Mouse (Mus musculus) yolk sac, embryonic 10.5 days (tissue): ENCODE data around the gene Nt5c3.

Source experiments
- DNase-seq: peaks from one replicate; pipeline ENCODE4 v3.0.0-alpha.2; 2017; ENCODE audit warnings: low spot score

Gene Nt5c3

DNA sequence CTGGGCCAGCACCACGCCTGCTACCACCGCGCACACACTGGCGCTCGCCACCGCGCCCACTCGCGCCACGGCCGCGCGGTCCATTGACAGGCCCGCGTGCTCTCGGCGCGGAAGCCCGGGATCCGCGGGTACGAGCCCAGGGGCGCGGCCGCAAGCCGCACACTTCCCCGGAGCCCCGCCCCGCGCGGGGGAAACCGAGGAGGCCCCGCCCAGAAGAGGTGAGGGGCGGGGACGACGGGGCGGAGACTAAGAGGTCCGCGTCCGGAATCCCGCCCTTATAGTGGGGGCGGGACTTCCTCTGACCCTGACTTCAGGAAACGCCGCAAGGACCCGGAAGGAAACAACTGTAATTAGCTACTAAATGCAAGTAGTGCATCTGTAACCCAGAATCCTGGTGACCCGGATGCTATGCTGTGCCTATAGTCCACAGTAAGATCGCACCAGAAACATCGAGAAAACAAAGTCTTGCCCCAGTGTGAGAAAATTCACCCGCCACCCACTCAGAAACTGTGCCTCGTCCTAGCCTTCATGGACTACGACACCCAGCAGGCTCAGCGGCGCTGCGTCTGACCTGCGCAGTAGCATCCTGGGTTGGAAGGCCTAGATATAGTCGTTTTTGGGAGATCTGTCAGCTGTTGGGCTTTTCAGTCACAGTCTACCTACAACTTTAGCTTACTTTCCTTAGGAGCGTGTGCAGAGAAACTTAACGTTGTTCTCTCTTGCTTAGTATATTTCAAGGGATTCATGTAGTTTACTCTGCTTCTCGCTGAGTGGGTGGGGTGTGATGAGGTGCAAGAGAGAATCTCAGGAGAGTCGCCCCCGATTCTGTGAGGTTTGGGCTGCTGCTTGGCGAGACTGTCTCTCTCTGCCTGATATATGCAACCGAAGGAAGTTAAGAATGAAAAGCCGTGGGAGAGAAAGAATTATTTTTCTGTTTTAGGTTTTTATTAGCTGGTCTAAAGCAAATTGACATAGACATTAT lies at the start of gene Nt5c3, which contains the start of gene Vmn1r4:
Gene Nt5c3, minus strand, starts transcription at position 207 of the 982 bp plus-strand sequence.
Gene Vmn1r4, plus strand, starts transcription at position 290 of the 982 bp plus-strand sequence.
- DNase-seq, result peak; percentile 95

DNA sequence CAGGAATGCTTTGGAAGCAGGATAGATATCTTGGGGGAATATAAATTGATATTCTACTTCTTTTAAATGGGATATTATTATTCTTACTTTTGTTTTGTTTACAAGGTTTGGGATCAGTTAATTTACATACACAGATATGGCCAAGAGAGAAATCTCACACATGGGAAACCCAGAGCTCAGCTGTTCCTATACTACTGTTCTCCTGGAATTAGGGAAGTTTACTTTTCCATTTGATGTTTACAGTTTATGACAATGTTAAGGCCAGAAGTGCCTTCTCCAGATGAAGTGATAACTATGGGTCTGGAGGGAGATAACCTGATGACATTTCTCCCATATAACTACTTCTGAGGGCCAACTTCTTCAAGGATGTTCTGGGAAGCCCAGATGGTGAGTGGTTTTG lies 46.2 kb upstream of the Nt5c3 start, which contains the start of gene Vmn1r5:
Gene Vmn1r5, plus strand, starts transcription at position 301 of the 400 bp plus-strand sequence.
- no peak for DNase-seq

DNA sequence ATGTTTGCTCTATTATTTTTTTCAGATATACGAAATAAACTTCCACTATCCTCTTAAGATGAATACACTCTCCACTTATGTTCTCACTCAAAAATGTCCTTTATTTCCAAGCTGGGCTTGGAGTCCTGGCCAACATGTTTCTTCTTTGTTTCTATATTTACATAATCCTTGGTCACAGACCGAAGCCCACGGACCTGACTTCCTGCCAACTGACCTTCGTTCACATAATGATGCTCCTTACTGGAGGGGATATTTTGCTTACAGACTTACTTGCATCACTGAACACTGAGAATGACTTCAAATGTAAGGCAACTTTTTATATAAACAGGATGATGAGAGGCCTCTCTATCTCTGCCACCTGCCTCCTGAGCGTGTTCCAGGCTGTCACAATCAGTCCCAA lies 32.7 kb upstream of the Nt5c3 start:
- DNase-seq, result no peak

DNA sequence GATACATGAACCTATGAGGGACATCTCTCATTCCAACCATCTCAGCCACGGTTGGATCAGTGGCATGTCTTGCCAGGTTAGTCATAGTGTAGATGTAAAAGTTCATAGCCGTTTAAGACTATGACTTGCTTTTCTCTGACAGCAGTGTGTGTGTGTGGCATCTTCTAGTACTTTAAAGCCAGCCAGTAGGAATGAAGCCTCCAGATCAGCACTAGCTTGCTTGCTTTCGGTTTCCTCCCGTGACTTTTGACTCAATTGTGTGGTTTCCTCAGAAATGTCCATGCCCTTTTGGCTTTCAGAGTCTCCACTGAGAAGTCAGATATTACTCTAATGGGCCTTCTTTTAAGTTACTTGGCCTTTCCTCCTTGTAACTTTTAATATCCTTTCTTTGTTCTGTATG lies 10.6 kb upstream of the Nt5c3 start:
- no peak for DNase-seq

DNA sequence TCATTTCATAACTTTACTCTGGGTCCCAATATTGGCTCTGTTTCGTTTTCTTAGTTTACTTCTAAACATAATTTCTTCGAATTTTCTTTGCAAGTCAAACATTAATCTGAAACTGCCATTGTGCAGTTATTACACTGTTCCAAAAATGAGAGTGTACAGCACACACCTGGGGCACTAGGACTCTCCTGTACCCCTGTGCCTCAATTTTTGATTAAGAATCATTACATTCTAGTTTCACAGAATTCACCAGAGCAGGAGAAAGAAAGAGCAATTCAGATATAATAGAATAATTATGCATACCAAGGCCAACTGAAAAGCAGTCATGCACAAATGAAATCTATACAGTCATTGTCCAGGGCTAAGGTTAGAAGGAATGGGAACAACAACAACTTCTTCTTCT lies 8.7 kb upstream of the Nt5c3 start:
- DNase-seq, result no peak

DNA sequence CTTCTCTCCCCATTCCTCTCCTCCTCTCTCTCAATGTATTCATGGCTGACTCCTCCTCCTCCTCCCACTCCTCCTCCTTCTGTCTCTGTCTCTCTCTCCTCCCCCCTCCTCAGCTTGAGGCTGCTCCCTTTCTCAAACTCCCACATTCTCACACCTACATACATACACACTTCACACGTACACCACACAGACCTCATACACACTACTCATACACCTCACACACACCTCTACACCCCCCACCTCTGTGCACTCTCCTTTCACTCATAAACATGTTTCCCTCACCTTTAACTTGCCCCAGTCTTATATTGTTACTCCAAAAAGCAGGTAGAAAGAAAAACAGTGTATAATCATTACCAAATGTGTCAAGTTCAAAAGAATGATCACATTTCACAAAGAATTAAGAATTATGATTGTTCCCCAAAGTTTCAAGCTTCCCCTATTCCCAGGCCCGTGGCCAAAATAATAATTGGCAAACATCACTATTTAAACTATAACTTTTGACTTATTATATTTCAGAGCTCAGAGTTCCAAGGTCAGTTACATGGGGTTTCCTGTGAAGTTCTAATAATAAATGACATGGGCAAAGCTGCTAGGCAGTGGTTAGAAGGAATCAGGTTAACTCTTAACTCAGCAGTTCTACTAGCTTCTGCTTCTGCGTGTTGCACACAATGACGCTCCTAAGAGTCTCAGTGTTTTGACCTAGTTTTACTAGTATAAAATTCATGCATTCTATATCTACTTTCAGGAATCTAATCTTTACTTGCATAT lies 8.1 kb upstream of the Nt5c3 start:
- DNase-seq, result no peak

DNA sequence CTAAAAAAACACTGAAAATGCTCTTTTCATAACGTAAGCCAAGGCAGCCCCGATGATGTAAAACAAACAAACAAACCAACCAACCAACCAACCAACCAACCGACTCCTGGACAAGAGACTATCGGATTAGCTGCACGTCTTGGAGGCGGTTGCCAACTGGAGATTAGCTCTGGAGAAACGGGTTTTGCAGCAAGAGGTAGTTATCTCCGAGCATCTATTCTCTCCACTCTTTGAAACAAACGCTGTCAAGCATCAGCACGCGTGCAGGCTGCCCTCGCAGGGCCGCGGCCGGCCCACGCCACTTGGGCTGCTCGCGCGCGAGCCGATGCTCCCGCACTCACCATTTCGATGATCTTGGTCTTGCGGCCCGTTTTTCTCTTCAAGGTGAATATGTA lies 404 bp downstream of the Nt5c3 start:
- DNase-seq, result no peak

DNA sequence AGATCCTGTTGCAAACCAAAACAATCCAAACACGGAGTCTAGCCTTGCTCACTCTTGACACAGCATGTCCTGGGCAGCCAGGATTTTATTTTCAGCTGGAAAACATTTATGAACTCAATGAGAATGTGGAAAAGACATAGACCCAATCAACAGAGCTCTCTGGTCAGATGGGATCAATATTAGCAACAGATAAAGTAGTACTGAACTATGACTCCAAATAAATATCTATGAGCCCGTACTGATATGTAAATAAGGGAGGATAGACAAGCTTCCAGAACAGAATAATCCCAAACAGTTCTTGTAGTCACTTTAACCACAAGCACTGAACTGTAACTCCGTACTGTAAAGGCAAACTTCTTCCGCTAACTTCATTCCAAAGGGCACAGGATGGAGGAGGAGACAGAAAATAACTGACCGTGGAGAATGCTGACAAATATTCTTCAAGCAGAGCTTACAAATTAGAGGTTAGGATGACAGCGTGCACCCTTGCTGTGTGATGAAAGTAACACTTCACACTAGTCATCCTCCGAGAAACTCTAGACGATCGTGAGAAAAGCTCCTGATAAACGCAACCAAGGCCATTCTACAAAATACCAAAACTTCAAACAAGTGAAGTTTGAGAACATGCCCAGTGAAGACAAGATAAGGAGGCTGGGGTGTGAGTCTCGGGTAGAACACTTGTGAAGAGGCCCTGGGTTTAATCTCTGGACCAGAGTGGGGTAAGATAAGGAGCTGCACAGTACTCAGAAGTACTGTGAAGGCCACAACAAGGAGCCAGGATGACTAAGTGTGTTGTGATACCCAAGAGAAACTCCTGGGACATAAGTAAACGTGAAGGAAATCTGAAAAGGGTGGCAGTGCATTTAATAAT lies 3.3 kb downstream of the Nt5c3 start:
- peak; percentile 29 for DNase-seq

DNA sequence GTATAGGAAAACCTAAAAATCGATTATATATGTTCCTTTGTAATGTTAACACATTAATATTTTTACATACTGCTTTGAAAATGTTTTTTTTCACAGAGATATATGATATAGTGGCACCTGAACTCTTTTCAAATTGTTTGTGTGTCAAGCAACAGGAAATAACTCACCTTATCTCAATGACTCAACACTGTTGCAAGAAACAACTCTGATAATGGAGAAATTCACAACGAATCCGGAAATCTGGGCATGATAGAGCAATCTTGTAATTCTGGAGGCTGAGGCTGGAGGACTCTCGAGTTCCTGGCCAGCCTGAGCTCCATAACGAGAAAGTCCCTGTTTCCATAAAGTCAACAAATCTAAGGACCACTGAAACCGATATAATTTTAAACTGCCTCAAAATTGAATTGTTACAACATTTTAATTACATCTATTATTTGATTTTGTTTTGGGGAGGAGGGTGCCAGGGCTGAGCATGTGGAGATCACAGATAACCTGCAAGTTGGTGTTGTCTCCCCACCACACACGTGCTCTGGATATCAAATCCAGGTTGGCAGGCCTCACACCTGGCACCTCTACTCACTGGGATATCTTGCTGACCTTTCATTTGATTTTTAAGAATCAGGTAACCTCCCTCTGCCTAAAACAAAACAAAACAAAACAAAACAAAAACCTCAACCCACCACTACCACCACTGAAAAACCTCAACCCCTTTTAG lies 4.2 kb downstream of the Nt5c3 start:
- DNase-seq, result peak; percentile 0

DNA sequence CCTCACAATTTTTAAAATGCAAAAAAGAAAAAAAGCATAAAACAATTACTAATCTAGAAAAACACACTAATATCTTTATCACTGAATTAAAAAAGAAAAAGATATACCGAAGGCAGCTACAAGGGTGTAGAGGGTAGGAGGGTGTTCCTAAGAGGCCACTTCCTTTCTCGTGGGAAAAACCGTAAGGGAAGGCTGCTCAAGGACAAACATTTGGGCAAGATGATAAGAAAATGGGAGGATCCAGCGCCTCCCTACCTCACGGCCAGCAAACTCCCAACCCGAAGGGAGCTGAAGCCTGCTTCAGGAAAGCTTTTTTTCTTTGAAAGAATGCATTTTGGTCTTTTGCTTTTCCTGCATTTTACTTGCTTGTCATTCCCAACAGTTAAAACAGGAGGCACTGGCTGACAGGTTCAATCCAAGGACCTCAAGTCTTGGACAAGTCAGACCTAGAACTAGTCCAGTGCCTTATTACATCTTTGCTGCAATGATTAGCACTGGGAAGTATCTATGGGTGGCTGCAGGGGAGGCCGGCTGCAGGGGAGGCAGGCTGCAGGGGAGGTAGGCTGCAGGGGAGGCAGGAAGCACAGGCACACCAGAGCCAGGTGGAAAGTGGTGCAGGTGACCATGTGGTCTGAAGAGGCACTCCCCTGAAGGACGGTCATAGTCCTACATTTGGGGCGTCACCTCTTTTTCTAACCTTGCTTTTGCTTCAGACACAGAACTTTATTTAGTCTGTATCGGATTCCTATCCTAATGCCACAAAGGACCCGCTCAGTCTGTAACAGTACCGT lies 6.0 kb downstream of the Nt5c3 start:
- peak; percentile 17 for DNase-seq

DNA sequence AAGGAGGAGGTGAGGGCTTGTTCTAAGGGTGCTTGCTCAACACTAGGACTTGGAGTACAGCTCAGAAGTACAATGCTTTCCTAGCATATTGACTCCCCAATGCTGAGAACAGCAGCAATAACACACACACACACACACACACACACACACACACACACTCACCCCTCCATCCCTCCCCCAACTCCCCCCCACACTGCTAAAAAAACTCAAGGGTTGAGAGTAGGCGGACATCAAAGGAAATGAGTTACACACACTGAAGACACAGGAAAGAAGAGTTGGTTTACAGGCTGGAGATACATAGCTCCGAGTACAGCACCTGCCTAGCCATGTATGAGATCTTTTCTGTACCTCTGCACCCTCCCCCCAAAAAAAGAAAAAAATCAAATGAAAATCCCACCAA lies 7.5 kb downstream of the Nt5c3 start:
- DNase-seq, result no peak

DNA sequence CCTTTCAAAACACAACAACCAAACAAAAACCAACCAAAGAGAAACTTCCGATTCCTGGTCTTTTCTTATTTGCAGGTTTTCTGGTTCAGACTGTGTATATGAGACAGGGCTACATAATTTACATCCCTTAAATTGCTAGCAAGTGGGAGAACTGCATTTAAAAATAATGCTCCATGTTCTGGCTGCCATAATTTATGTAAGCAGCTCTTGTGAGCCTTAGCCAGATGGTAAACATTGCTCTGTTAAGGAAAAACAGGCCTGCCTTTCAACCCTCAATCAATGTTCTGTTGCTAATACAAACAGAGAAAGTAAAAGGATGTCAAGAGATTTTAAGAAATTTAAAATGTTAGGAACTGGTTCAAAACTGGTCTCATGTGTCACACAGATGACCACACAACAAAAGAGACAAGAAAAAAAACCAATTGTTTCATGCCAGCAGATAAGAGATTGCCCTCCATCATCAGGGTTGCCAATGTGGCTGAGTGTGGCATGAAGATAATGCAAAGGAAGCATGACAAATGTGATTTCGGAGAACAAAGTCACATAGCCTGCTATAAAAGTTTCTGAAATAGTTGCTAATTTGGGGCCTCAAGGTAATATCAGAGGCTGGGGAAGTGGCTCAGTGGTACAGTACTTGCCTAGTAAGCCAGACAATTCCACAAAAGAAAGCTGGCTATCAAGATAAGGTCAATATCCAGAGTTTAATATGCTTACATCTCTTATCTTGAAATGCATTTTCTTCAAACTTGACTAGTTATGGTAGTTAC lies 10.5 kb downstream of the Nt5c3 start:
- DNase-seq, result no peak

DNA sequence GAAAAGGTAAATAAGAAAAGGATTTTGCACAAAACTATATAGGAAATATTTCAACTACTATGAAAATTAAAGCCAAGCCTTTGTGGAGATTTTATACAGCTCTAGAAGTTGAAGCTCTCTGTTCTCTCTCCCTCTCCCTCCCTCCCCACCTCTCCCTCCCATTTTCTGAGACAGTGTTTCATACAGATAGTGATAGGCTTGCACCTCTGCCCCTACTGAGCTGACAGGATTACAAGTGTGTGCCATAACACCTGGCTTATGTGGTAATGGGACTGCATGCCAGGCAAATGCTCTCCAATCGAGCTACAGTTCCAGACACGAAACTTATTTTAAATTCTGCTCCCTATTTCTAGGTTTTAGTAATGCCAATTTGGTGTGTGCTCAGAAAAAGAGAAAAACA lies 12.8 kb downstream of the Nt5c3 start:
- DNase-seq, result no peak

DNA sequence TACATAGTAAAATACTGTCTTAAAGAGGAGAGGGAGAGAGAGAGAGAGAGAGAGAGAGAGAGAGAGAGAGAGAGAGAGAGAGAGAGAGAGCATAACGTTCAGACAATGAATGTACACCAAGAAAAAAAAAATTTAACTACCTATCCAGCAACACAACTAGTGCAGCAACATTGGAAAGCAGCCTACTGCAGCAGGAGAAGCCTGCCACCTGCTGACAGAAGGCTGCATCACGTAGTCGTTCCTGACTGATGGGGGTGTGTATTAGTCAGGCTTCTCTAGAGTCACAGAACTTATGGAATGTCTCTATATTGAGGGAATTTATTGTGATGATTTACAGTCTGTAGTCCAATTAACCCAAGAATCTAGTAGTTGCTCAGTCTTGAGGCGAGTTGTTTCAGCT lies 14.8 kb downstream of the Nt5c3 start:
- peak; percentile 30 for DNase-seq

DNA sequence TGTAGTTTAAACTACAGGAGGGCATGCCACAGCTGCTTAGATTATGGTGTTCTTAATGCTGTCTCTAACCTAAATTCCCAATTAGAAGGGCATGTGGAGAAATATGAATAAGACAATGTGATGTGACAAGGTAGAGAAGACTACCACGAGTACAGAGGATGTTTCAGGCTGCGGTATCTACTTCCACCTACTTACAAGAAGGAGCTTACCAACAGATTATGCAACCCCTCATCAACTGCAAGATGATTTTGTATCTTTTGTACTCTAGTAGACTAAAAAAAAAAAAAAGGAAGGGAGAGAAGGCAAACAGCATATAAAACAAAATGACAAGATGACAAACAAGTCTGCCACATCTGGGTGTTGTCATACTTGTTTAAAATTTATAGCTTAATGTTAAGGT lies 15.3 kb downstream of the Nt5c3 start:
- no peak for DNase-seq

DNA sequence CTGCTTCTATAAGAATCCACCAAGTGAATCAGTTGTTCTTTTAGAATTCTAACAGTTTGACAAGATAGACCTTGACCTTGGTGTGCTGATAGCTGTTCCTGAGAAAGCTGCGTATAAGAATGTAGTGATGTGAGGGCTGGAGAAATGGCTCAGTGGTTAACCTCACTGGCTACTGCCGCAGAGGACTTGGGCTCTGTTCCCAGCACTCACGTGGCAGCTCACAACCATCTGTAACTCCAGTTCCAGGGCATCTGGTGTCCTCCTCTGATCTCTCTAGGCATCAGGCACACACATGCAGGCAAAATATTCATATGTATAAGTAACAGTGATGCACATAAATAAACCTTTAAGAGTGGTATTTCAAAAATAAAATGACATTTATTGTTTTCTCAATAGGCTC lies 15.8 kb downstream of the Nt5c3 start:
- no peak for DNase-seq

DNA sequence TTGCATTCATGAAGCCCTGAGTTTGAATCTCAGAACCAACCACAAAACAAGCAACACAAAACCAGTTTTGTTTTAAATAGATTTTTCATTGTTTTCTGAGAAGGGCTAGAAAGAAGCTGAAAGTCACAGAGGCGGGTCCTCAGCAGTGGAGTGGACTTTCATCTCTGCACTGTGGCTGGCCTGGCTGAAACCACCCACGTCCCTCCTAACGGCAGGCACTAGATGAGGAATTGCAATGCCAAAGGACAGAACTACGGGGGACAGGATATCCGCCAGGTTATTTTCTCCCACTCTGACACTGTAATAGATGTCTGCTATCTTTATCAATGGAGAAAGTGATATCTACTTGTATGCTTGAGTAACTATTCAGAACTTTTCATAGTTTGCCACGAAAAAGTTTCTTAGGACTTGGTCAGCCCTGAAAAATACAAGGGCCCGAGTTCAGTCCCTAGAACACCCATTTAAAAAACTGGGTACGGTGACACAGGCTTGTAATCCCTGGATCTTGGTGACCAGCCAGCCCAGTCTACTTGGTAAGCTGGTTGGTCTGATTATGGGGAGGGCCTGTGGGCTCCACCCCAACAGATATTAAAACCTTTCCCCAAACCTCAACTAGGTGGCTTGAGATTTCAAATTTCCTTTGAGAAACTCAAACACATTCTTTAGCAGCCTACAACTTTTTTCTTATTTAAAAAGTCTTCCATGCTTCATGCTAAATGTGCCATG lies 17.4 kb downstream of the Nt5c3 start:
- no peak for DNase-seq

DNA sequence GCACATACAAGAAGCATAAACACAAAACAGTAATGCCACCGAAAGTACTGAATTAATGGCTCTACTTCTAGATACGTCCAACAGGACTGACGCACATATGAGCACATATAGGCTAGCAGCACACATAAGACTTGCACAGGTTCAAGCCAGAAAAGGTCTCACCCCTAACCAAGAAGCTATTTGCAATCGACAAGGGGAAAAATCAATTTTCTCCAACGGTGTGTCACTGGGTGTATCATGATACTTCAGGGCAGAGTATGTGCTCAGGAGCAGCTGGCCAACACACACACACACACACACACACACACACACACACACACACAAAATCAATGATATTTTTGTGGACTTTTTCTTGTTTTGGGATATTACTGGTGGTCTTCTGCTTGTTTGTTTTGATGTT lies 18.2 kb downstream of the Nt5c3 start:
- DNase-seq, result no peak

DNA sequence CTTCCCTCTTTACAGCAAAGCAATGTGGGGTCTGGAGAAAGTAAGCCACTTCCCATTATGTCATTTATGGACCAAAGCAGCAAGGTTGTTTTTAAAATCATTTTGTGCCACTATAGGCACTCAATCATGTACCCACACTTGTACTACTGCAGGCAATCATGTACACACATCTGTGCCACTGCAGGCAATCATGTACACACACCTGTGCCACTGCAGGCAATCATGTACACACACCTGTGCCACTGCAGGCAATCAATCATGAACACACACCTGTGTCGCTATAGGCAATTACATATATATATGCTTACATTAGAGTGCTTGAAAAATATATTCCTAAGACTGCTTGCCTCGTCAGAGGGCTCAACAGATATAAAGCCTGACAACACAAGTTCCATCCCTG lies 18.8 kb downstream of the Nt5c3 start:
- no peak for DNase-seq
